Mouse (Mus musculus) cerebral cortex, adult 2 months (tissue): ENCODE data around the gene Slc30a5.

Source experiments
- WGBS: fragments of 180-500 bp; shearing (Covaris S2); methylation state at CpG from one replicate; pipeline ENCODE4 v1.1.7; 2018; 5-methylcytosine and 5-hydroxymethylcytosine counted together

The Slc30a5 gene

DNA sequence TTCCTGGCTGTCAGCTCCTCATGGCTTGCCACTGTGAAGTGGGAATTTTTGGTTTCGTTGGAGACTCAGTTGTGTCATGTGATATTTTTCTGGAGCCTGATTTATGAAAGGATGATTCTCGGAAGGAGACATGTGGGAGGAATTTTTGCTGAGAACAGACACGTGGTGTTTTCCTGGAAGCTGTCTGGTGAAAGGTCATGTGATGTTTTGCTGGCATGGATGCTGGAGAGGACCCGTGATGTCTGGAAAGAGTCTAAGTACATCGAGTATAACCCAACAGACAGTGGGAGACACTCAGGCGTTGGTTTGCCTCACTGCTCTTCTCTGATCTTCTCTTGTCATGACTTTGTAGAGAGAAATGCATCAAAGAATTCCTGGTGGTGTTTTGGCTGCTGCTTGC lies 8.5 kb upstream of the Slc30a5 start:
- 47% methylated on average over 6 of the region's 6 CpGs for WGBS

DNA sequence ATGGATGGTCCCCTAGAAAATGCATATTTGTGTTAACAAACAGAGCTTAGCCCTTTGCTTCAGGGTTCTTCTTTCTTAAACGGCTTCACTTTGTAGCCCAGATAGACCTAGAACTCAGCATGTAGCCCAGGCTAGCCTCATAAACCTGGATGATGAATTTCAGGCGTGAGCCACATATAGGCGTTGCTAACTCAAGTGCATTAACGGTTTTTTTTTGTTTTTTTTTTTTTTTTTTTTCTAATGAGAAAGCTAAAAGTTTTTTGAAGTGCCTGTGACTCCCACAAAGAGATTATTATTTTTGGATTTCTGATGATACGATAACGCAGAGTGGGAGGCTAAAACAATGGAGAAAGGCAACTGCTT lies 394 bp upstream of the Slc30a5 start:
- 29% methylated on average over 6 of the region's 6 CpGs for WGBS

GRCm38 (mm10) chr13:100832188-100832587 lies 1.0 kb downstream of the Slc30a5 start:
- 2% methylated on average over 8 of the region's 8 CpGs for WGBS

DNA sequence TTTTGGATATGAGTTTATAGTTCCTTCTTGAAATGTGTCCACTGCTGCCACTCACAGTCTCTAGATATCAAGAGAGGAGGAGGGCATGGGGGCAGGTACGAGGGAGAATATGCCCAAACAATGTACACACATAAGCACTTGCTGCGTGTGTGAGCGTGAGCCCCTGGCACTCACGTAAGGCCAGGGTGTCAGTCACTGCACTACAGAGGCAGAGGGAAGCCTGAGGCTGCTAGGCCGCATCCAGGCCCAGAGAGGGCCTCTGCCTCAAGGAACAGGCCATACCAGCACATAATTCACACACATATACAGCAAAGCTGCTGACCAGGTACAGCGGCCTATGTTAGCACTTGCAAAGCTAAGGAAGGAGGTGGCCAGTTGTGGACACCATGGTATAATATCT lies 2.1 kb downstream of the Slc30a5 start:
- WGBS: 75% methylated on average over 6 of the region's 6 CpGs

GRCm38 (mm10) chr13:100825627-100826410 lies 7.4 kb downstream of the Slc30a5 start:
- WGBS: 91% methylated on average over 9 of the region's 9 CpGs

GRCm38 (mm10) chr13:100824916-100825315 lies 8.3 kb downstream of the Slc30a5 start:
- 93% methylated on average over 3 of the region's 3 CpGs for WGBS

- 76% methylated on average over 6 of the region's 6 CpGs for WGBS
Observed at GRCm38 (mm10) chr13:100824306-100824705, 8.9 kb downstream of the Slc30a5 start.

- WGBS: 94% methylated on average over 3 of the region's 3 CpGs
Observed at GRCm38 (mm10) chr13:100823863-100824262, 9.4 kb downstream of the Slc30a5 start.

DNA sequence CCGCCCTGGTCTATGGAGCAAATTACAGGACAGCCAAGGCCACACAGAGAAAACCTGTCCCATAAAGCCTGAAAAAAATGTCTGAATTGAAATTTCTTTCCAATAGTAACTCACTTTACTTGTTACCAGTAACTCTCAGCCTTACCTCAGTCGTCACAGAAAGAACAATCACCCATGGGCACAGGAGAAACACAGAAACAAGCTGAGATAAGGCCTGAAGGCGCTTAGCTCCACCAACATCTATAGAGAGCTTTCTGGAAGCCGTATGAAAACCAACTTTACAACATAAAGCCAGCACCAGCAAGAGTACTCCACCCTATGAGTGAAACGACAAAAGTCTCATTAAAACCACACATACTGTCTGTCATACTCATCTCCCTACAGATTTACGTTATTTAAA lies 18.8 kb downstream of the Slc30a5 start:
- 88% methylated on average over 6 of the region's 6 CpGs for WGBS

DNA sequence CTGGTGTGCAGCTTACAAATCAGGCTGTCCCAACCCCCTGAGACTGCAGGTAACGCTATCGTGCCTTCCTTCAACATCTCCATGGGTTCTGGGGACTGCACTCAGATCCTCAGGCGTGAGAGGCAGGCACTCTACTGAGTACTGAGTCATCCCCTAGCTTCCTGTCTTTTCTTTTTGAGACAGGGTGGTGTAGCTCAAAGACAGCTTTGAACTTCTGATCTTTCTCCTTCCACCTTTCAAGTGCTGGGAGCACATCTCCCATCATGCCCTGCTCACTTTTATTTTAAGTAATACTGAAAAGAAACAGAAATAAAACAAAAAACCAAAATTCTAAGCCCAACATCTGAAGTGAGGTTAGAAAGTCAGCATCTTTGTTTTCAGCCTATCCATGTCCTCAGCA lies 27.5 kb downstream of the Slc30a5 start:
- WGBS: 92% methylated on average over 3 of the region's 3 CpGs

DNA sequence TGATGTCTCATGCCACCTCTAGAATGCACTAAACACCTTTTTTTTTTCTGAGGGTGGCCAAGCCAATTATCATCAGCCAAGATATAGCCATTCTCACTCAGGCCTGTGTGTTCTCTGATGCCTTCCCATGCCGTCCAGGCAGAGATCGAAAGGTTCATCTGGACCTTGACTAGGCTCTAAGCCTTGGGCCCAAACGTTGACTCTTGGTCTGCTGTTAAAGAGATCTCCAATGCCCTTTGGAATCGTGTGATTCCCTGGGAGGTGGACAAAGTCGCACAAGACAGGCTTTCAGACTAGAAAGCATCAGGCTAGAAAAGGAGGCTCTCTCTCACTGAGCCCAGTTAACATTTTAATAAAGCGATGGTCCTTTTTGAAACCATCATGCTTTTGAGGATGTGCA lies 36.1 kb downstream of the Slc30a5 start:
- WGBS: 89% methylated on average over 6 of the region's 6 CpGs

GRCm38 (mm10) chr13:100789083-100789482 lies 44.1 kb downstream of the Slc30a5 start:
- 95% methylated on average over 3 of the region's 3 CpGs for WGBS

DNA sequence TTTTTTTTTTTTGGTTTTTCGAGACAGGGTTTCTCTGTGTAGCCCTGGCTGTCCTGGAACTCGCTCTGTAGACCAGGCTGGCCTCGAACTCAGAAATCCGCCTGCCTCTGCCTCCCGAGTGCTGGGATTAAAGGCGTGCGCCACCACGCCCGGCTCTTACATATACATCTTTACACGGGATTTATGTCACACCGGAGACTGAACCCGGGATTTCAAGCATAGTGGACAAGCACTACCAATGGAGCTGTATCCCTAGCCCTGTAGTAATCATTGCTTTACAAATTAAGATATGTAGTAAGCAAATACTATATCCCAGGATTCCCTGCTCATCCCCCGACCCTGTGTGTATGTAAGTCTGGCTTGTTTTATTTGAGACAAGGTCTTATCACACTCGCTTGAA lies 45.2 kb downstream of the Slc30a5 start:
- 98% methylated on average over 12 of the region's 14 CpGs for WGBS

- WGBS: 92% methylated on average over 6 of the region's 6 CpGs
Observed at GRCm38 (mm10) chr13:100787316-100788010, 45.8 kb downstream of the Slc30a5 start.

GRCm38 (mm10) chr13:100786414-100786867 lies 46.8 kb downstream of the Slc30a5 start, which contains the start of gene Ccnb1:
TSS of gene Ccnb1 (minus strand) at chr13:100786570.
- WGBS: under 1% methylated on average over 35 of the region's 35 CpGs

GRCm38 (mm10) chr13:100785806-100786413 lies 47.3 kb downstream of the Slc30a5 start:
- 2% methylated on average over 30 of the region's 30 CpGs for WGBS

DNA sequence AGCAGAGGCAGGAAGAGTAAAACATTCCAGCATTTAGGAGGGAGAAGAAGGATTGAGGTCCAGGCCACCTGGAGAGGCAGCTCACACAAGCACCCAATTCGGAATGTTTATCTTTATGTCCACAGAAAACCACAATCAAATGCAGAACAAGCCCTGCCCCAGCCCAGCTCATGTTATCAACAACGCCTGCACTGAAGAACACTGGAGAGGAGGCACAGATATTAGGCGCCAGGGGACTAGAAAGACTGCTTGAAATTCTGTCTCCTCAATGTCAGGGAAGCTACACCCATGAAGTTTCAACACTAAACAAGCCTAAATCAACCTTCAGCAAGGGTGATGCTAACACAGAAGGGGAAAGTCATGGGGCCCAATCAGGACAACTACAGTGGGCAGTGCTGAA lies 55.7 kb downstream of the Slc30a5 start:
- 85% methylated on average over 3 of the region's 3 CpGs for WGBS

DNA sequence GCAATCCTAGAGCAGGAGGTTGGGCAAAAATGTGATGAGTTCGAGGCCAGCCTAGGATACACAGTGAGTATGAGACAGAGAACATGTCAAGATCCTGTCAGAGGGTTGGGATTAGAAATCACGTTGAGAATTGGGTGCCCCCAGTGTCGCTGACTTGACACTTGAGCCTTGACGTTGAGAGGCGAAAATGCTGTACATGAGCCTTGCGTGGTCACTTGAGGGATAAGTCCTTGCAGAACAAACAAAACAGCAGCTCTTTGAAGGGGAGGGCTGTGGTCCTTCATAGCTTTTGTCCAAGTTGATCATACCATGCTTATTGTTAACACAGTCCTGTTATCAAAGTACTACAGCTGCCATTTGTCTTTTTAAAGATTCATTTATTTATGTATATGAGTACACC lies 56.5 kb downstream of the Slc30a5 start:
- WGBS: 65% methylated on average over 6 of the region's 6 CpGs

DNA sequence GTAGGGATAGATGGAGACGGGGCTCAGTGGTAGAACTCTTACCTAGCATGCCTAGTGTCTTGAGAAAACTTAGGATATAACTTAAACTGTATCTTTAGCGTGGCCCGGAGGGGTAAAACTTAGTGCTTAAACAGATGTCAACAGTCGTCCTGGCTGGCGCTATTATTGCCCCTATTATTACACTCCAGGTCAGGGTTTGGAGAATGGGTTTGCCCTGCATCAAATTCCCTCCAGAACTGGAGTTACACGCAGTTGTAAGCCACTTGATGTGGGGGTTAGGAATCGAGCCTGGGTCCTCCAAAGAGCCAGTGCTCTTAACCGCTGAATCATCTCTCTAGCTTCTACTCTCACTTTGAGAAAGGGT lies 57.2 kb downstream of the Slc30a5 start:
- WGBS: 4% methylated on average over 8 of the region's 8 CpGs

DNA sequence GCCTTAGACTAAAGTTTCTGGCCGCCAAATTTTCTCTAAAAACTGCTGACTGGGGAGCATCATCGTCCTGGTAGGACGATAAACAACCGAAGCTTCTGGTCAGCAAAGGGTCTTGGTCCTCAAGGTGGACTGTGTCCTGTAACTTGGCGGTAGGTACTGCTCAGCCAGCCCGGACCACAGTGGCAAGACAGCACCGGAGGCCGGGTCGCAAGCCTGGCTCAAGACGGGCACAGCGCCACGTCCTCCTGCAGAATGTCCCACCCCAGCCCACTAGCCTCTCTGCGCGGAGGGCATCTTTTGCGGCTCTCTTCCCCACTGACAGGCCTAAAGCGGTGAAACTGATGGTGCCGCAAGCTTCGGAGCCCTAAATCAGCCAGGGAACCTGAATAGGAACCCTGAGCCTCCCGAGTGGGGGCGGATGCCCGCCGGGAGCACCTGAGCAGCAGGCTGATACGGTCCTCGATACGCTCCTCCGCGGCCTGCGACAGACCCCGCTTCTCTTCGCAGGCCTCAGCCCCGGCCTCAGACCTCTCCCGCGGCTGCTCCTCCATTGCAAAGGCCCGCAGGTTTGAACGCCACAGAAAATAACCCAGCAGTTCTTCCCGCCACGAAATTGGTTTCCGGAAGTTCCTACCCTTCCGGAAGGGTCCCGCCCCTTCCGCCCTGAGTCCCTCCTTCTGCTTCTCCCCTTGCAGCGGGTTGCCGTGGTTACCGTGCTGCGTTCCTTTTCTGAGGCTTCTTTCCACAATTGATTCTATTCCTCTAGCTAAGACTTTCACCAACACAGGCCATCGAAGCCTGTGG lies 57.8 kb downstream of the Slc30a5 start, which contains the start of gene Cenph:
TSS of gene Cenph (minus strand) at position 648 of the 804 bp plus-strand sequence.
- WGBS: under 1% methylated on average over 46 of the region's 46 CpGs

- 78% methylated on average over 2 of the region's 2 CpGs for WGBS
Observed at GRCm38 (mm10) chr13:100755329-100755728, 77.9 kb downstream of the Slc30a5 start.

- 80% methylated on average over 4 of the region's 4 CpGs for WGBS
Observed at GRCm38 (mm10) chr13:100754186-100754585, 79.0 kb downstream of the Slc30a5 start.
